Mouse (Mus musculus) gastrocnemius, postnatal 4 days (tissue): ENCODE measurements around the gene Mfrp. TPM values are rescaled to one million over a fixed set of nuclear protein-coding genes. Genes with fewer than 3 reads are reported as not detected.
"Not testable (repeated sequence)": the region's sequence is repeated elsewhere in the genome, so short reads cannot be mapped to it uniquely, and the experiment has no call there.

Experiments
- DNase-seq, 2 experiments: peaks; one replicate each; pipeline ENCODE4 v3.0.0; 2021 to 2022; ENCODE audit warnings: low spot score in 2 of 2, mixed read lengths in 2 of 2
- total RNA-seq, 2 experiments: library from RNA; stranded (reverse); gene quantifications; 2 replicates each; pipeline ENCODE4 v1.2.3; 2021

Gene Mfrp
- total RNA-seq, 2 experiments from 2014 or later, result not detected

DNA sequence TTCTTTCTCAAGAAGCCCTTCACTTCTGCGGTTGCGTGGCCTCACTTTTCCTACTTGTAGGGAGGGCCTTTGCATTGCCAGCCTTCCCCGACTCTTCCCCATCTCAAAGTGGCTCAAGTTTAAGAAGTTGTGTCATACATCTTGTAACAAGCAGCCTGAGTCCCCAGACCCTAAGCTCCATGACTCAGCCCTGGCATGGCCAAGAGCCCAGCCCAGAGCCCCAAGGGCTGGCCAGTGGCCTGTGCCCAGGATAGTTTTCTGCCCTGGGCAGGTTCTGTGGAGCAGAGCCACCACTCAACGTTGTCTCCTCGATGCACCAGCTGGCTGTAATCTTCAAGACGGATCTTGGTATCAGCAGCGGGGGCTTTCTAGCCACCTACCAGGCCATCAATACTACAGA is 3.4 kb downstream of the Mfrp start:
- no peak for DNase-seq

DNA sequence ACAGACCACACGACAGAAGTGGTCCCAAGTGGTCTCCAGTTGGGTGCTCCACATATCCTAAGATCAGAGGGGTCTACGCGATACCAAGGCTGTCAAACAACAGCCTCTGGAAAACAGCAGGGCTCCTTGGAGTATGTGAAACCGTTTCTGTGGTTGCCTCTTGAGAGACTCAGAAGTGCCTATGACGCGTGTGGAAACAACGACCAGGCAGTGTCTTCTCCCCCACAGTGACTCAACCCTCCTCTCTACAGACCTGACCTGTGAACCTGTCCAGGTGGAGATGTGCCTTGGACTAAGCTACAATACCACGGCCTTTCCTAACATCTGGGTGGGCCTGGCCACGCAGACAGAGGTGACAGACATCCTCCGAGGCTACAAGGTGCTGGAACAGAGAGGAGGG is 4.3 kb downstream of the Mfrp start:
- DNase-seq, result no peak

DNA sequence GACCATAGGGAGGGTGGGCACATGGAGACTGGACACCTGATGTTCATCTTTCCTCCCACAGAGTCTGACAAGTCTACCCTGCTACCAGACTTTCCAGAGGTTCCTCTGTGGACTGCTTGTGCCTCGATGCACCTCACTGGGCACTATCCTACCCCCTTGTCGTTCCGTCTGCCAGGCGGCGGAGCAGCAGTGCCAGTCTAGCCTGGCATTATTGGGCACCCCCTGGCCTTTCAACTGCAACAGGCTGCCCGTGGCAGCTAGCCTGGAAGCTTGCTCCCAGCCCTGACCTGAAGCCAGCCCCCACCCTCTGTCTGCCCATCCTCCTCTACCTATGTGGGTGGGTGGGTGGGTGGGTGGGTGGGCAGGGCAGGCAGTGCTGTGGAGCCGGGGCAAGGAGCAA is 4.7 kb downstream of the Mfrp start:
- DNase-seq, result no peak

DNA sequence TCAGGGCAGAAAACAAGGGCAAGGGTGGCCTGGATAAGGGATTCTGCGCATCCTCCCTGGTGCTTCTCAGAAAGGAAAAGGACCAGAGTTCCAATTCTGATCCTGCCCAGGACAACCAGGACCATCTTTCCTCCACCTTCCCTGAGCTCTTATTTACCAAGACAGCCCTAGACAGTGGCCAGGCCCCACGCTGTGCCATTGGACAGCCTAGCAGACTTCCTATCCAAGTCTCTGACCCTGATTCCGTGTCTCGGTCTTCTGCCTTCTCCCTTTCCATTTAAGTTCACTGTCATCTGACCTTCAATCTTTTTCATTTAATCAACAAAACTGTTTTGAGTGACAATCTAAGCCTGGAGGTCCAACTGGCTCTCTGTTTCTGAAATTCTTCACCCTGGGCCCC is 5.1 kb downstream of the Mfrp start:
- DNase-seq, result no peak

DNA sequence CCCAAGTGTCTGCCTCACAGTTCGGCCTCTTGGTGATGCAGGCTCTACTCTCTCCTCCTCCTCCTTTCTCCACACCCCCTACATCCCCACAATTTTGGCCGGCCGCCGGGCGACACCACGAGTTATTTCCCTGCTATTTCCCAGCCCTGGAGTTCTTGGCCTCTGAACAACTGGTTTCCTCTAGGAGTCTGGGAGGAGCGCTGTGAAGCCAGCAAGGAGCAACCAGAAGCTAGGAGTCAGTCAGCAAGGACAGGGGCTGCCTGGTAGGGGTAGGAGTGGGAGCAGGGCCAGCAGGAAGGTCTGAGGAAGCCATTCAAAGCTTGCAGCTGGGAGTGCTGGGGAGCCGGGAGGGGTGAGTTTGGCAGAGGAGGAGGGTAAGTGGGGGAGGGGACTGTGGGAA is 5.6 kb downstream of the Mfrp start, which contains the start of gene C1qtnf5:
Gene C1qtnf5, plus strand, starts transcription at position 136 of the 400 bp plus-strand sequence.
- peak; percentile 83 to 92 for DNase-seq

DNA sequence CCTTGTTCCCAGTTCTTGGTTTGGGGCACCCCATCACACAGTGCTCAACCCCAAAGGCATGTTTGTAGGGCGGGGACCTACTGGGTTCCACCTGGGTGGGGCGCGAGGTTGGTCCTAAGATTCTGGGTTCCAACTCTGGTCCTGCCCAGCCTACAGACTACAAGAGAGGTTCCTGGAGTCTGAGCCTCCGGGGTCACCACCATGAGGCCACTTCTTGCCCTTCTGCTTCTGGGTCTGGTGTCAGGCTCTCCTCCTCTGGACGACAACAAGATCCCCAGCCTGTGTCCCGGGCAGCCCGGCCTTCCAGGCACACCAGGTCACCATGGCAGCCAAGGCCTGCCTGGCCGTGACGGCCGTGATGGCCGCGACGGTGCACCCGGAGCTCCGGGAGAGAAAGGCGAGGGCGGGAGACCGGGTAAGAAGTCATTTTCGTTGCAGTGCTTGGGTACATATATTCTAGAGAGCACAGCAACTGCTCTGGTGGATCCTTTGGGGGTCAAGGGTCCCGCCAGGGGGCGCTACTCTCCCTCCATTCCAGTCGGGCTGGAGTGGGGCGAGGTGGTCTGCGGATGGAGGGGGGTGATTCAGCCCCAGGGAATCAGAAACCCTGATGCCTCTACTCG is 6.1 kb downstream of the Mfrp start:
- peak in 1 of 2 experiments; percentile 66 for DNase-seq

DNA sequence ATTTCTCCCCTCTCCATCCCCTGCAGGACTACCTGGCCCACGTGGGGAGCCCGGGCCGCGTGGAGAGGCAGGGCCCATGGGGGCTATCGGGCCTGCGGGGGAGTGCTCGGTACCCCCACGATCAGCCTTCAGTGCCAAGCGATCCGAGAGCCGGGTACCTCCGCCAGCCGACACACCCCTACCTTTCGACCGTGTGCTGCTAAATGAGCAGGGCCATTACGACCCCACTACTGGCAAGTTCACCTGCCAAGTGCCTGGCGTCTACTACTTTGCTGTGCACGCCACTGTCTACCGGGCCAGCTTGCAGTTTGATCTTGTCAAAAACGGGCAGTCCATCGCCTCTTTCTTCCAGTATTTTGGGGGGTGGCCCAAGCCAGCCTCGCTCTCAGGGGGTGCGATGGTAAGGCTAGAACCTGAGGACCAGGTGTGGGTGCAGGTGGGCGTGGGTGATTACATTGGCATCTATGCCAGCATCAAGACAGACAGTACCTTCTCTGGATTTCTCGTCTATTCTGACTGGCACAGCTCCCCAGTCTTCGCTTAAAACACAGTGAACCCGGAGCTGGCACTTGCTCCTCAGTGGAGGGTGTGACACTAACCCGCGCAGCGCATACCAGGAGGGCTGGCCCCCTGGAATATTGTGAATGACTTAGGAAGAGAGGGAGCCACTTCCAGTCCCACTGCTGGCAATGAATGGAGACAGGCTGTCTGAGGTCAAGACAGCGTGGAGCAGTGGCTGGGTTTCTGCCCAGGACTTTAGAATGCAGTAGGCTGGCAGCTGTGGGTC is 6.9 kb downstream of the Mfrp start:
- DNase-seq, result no peak

DNA sequence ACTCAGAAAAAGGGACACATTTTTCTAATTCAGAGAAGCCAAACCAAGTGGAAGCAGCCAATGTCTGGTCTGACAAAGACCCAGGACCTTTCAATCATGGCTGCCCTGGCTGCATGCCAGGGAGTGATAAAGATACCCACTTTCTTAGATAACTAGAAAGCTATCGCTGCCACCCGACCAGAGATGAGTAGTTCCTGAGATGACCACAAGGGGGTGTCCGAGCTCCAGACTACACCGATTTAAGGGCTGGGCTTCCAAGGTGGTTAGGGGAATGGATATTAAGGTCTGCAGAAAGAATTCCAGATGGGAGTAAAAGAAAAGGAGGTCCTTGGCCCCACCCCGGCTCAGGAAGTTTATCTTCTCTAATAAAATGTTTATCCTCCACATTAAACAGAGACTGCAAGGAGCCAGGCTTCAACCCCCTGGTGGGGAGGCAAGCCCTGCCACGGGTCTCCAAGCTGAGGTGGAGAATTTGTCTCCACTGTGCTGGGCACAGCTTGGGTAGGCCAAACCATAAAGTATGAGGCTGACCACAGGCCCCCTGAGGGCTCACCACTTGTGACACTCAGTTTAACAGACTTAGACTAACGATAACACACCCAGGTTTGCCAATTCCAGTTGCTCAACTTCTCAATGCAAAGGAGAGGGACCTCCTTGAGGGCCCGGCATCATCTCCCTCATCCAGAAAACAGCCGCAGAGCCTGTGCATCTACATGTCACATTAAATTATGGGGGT is 8.0 kb downstream of the Mfrp start:
- peak; percentile 61 to 75 for DNase-seq

DNA sequence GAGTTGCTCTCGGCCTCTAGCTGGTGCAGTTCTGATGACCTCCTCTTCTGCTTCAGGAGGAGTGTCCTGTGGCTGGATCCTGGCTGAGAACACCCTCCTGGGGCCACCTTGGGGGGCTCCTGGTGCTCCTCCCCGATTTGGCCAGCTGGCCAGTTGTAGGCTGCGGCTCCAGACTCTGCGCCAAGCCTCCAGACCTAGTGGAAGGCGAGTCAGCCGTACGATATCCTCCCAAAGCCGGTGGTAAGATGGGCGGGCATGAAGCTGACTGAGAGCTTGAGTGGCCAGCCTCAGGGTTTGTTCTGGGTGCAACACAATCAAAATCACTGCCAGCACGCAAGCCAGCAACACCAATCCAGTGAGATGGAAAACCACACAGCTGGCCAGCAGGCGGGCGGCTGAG is 10.4 kb downstream of the Mfrp start:
- not testable (repeated sequence) for DNase-seq

DNA sequence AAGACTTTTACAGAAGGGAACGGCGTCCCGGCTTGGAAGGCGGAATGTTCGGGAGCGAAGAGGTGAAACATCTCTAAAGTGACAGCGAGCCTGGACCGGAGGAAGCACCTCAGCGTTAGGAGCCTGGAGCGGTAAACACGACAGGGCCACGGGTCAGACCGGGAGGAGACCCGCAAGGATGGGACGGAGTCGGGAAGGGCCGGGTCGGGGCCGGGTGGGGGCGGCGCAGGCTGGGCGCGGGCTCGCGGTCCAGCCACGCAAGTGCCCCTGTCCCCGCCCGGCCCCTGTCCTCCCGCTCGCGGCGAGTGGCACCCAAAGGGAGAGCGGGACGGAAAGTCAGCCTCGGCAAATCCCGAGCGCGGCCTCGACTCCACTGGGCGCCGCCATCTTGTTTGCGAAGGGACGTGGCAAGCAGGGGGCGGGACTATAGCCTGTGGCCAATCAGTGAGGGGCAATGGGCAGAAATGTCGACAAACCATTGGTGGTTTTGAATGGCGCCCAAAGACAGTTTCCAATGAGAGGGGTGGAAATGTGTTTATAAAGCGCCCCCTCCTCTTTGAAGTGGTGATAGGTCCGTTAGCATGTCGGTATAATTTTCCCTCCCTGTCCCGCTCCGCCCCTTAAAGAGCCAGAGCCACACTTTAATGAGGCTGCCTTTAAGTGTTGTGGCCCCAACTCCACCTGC is 11.7 kb downstream of the Mfrp start, which contains the start of the genes Gm49380 and Rnf26:
Gene Gm49380, minus strand, starts transcription at position 396 of the 685 bp plus-strand sequence.
Gene Rnf26, minus strand, starts transcription at position 413 of the 685 bp plus-strand sequence.
- peak; percentile 89 to 96 for DNase-seq

DNA sequence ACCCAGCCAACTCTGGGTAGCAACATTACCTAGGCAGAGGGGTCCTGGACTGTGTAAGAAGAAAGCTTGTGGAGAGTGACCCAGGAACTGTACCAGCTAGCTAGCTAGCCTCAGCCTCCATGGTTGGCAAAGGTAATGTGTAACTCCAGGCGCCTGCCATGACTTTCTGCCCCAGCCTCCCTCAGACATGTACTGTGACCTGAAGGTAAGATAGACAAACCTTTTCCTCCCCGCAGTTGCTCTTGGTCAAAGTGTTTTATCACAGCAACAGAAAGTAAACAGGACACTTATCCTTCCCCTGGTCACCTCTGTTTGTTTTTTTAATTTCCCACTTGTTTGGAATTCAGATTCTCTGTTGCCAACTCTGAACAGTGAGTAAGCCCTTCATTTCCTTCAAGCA is 12.9 kb downstream of the Mfrp start:
- DNase-seq, result no peak

DNA sequence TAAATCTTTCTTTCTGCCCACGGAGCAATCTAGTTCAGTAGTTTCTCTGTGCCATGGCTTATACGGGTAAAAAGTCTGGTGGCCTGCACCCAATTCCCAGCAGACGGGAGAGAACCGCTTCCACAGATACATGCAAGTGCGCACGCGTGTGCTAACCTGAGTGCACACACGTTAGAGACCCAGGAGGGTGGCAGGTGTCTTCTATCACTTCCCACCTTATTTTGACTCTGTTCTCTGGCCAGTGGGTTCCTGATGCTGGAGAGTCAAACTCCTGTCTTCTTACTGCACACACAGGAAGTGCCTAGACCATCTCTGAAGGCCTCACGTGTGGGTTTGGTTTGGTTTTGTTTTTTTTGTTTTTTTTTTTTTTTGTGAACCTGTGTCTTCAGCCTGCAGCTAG is 14.1 kb downstream of the Mfrp start:
- DNase-seq, result no peak

DNA sequence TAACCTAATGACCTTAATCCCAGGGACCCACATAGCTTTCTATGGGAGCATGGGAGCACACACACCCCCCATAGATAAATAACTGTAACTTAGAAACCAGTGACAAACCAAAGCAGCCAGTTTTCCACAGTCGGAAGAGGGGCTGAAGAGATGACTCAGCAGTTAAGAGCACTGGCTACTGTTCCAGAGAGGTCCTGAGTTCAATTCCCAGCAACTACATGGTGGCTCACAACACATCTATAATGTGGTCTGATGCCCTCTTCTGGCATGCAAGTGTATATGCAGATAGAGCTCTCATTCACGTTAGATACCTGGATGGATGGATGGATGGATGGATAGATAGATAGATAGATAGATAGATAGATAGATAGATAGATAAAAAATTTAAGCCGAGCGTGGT is 14.7 kb downstream of the Mfrp start:
- no peak for DNase-seq

DNA sequence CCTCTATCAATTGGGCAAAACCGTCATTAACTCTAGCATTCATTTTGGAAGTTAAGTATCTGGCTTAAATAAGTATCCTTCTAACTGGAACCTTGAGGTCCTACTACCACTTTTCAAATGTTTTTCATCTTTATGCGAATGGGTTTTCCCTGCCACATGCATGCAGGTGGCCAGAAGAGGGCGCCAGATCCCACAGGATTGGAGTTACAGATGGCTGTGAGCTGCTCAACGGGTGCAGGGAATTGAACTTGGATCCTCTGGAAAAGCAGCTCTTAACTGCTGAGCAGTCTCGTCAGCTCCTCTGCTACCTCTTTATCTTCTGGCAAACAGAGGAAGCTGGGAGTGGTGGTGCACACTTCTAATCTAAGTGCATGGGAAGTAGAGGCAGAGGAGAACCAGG is 17.5 kb downstream of the Mfrp start:
- peak in 1 of 2 experiments; percentile 24 for DNase-seq

DNA sequence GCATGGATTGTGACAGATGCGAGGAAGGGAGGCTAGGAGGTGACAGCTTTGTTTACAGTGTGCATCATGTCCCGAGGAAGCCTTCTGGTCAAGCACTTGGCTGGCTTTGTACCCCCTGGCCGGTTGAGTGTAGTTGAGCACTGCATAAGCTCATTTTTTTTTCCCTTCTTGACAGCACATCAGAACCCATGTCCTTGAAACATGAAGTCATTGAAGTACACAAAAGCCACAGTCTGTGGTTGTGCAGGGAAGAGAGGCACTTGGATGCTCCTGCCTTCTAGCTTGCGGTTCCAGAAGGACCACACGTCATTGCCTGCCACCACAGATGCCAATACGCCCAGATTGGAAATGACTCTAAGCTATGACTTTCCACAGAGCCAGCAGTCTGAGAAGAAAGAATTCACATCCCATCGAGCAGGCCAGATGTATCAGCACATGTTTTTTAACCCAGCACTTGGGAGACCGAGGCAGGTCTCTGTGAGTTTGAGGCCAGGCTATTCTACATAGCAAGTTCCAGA is 18.5 kb downstream of the Mfrp start:
- no peak for DNase-seq

DNA sequence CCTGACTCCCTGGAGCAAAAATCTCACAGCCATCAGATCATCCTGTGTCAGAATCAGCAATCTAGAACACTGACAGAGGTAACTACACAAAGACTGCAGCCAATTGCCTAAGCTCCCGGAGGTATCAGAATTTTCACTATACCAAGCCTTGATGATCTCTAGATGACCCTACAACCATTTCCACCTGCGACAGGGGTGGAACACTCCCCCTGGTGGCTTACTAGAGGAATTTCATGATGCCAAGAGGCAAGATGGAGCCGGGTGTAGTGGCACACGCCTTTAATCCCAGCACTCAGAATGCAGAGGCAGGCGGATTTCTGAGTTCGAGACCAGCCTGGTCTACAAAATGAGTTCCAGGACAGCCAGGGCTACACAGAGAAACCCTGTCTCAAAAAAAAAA is 22.8 kb downstream of the Mfrp start:
- no peak for DNase-seq

DNA sequence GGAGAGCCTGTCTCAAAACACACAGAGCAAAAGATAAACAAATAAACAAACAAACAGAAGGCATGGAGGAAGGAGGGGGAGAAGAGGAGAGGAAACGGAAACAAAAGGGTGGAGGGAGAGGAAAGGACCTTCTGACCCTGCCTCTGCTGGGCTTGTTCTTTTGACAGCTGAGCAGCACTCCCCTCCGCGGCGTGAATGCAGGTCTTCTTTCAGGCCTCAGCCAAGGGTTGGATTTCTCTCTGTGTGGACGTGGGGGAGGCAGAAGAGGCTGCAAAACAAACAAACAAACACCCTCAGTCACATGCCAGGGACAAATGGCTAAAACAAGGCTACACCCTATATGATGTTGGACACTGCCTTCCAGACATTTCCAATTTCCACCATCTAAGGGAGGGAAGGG is 23.5 kb downstream of the Mfrp start:
- DNase-seq, result peak in 1 of 2 experiments; percentile 14

DNA sequence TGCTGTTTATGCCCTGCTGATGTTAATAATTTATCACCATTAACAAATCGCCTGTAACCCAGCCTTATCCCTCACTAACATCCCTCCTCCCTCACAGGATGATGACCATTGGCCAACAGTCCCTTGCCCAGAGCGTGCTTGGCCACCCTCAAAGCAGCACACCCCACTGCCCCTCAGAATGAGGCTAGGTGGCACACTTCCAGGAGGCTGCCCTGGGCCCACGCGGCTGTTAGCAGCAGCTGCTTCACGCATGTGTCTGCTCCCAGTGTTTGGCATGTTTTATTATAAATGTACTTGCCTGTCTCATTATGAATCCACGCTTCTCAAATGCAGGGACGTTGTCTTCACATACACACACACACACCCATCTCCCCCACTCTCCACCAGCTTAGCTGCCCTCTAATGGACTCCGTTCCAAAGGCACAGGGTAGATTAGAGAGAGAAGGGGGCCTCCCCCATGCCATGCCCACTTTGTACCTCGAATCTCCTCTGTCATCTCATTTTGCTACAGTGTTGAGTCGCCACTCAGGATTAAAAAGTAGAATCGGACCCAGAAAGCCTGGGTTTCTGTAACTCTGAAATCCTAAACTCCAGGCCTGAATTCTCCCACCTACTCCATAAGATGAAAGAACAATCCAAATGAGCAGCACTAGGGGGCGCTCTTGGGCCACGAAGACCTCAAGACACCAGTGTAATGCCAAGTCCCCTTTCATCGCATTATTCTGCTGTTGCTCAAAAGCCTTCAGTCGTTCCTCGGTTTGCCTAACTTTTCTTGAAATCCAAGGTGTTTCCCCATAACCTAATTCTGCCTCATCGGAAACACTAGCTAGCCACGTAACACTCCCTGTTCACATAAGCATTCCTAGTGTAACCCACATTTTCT is 24.3 kb downstream of the Mfrp start:
- peak; percentile 74 to 87 for DNase-seq

DNA sequence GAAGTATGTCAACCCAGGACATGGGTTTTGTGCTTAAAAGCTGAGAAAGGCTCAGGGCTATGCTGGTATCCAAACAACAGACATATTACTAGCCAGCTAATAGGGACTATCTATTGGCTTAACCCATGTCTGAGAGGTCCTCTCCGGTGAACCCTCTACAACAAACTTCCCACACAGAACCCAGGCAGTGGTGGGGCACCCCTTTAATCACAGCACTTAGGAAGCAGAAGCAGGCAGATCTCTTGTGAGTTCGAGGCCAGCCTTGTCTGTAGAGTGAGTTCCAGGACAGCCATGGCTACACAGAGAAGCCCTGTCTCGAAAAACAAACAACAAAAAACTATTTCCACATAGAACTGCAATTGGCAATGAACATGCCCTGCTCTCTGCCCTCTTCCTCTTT is 25.2 kb downstream of the Mfrp start:
- peak in 1 of 2 experiments; percentile 7 for DNase-seq

DNA sequence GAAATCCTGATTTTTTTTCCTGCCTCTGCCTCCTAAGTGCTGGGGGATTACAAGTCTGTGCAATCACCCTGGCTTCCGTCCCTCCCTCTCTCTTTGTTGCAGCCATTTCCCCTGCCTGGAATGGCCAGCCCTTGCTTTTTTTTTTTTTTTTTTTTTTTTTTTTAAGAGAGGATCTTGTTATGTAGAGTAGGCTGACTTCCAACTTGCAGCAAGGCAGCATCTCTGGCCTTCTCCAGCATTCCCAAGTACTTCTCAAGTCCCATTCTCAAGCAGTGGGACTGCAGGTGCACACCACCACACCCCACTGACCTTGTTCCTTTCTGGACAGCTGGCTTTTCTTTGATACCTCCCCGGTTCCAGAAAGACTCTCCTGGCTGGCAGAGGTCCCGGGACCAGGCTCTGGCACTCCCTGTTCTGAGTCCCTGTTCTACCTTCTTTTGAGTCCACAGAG is 25.8 kb downstream of the Mfrp start:
- peak in 1 of 2 experiments; percentile 8 for DNase-seq
